Mouse (Mus musculus): ENCODE measurements around the gene Col8a2. TPM values are rescaled to one million over a fixed set of nuclear protein-coding genes. Genes with fewer than 3 reads are reported as not detected.

Gene Col8a2
- total and polyA plus RNA-seq, 2 experiments from 2014 or later: 5.9 to 17.7 TPM

DNA sequence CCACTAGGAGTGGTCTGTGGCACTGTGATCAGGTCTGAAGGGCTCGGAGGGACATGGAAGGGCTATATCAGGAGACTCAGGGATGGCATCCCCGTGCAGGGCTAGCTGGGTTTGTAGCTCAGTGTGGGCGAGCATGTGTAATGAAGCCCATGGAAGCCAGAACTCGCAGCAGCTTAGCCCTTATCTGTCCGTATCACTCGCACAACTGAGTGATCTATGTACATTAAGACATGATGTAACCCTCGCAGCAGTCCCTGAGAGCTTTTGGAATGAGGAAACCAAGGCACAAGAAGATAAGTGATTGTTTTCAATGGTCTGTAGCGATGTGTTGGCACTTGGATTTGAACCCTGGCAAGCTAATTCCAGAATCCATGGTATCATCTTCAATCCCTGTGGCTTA lies 3.0 kb upstream of the Col8a2 start:
- no peak for ATAC-seq
- Histone ChIP-seq H3K9me3 (ENCODE audit: low read length) (no peaks in the 10 kb centered on the region), H3K36me3 (ENCODE audit: insufficient read depth, low read length) (no peaks in the 10 kb centered on the region), H3K9ac (replicated peaks; ENCODE audit: low read length) (no peak overlapping the region), H3K4me1 (ENCODE audit: insufficient read depth, low read length) (no peaks in the 10 kb centered on the region), H3K27me3 (ENCODE audit: insufficient read depth, low read length) (peaks cover 13% of the 10 kb centered on the region), H3K4me2 (ENCODE audit: low read depth, low read length) (no peak overlapping the region), H3K27ac (no peak overlapping the region), H3K4me3 (ENCODE audit: low read length) (no peak overlapping the region)
- DNase-seq (ENCODE audit: low spot score): no peak
- no peak for TF ChIP-seq CTCF (IDR thresholded peaks at IDR 0.05; ENCODE audit: low read depth)
- 92% methylated on average over 8 of the region's 8 CpGs for WGBS

DNA sequence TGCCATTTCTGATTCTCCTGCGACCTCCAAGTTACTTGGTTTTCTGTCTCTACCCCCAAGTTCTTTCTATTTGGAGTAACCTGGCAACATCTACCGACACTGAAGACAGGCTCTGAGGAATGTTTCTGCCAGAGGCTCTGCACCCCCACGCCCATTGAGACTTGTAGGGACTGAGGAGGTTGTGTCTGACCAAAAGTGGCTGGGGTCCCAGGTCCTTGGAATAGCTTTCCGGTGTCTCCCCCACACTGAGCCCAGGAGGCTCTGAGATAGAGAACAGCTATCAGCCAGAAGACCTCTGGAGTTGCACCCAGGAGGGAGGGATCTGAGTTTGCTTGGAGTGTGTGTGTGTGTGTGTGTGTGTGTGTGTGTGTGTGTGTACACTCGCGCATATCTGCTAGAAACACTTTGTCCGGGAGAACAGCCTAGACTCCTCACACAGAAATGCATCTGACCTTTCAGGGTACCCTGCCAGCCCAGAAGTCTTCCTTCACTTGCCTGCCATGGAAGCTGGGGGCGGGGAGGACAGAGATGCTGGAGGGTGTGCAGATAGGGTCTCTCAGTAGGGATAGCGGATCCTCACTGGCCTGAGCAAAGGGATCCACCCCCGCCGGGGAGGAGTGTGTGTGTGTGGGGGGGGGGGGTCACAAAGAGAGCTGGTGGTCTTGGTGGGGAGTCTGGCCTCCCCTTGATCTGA lies 856 bp downstream of the Col8a2 start:
- H3K9ac ChIP-seq (replicated peaks; ENCODE audit: low read length): no peak overlapping the region
- no peak for TF ChIP-seq CTCF (IDR thresholded peaks at IDR 0.05; ENCODE audit: low read depth)
- H3K4me2 ChIP-seq (ENCODE audit: low read depth, low read length): no peak overlapping the region
- no peaks in the 10 kb centered on the region for H3K9me3 ChIP-seq (ENCODE audit: low read length)
- H3K36me3 ChIP-seq (ENCODE audit: insufficient read depth, low read length): no peaks in the 10 kb centered on the region
- ATAC-seq (no peak), DNase-seq (ENCODE audit: low spot score) (no peak)
- 23% methylated on average over 11 of the region's 11 CpGs for WGBS
- H3K27ac ChIP-seq: no peak overlapping the region
- no peaks in the 10 kb centered on the region for H3K4me1 ChIP-seq (ENCODE audit: insufficient read depth, low read length)
- peaks cover 13% of the 10 kb centered on the region for H3K27me3 ChIP-seq (ENCODE audit: insufficient read depth, low read length)
- H3K4me3 ChIP-seq (ENCODE audit: low read length): no peak overlapping the region

DNA sequence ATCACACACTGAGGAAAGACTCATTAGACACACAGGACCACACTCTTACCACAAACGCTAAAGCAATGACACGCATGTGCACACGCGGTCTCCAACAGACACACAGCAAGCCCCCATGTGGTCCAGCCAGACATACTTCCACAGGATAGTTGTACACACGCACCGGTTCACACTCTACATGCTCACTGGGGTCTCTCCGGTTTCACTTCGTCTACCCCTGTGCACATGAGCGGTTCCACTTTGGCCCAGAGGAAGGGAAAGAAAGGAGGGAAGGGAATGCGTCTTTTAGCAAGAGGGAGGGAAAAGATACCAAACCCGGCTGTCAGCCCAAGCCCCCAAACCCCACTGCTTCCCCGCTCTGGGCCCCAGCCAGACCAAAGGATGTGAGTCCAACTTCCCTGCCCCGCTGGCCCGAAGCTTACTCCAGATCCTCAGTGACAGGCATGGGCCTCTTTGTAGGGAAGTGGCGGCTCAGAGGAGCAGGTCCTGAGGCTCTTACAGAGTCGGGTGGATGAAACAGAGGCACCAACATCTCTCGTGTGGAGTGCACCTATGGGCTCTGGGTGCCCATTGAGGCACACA lies 1.6 kb downstream of the Col8a2 start:
- Histone ChIP-seq H3K4me2 (ENCODE audit: low read depth, low read length) (no peak overlapping the region), H3K4me3 (ENCODE audit: low read length) (no peak overlapping the region), H3K36me3 (ENCODE audit: insufficient read depth, low read length) (no peaks in the 10 kb centered on the region), H3K9ac (replicated peaks; ENCODE audit: low read length) (no peak overlapping the region), H3K9me3 (ENCODE audit: low read length) (no peaks in the 10 kb centered on the region), H3K27ac (no peak overlapping the region), H3K27me3 (ENCODE audit: insufficient read depth, low read length) (peaks cover 13% of the 10 kb centered on the region), H3K4me1 (ENCODE audit: insufficient read depth, low read length) (no peaks in the 10 kb centered on the region)
- TF ChIP-seq CTCF (IDR thresholded peaks at IDR 0.05; ENCODE audit: low read depth): no peak
- DNase-seq (ENCODE audit: low spot score) (no peak), ATAC-seq (no peak)
- WGBS: 30% methylated on average over 17 of the region's 17 CpGs

DNA sequence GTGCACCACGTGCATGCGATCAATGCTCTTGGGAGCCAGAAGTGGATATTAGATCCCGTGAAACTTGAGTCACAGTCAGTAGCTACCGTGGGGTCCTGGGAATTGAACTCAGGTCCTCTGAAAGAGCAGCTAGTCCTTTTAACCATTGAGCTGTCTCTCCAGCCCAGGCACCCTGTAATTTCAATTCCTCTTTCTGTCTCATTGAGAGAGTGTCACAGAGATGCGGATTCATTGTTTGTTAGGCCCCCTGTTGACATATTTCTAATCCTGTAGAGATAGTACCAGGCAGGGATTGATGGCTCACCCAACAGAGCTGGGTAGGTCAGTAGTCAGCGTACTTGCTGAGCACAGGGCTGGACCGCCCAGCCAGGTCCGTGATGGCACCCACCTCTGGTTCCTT lies 3.7 kb downstream of the Col8a2 start:
- WGBS: 75% methylated on average over 8 of the region's 8 CpGs
- DNase-seq (ENCODE audit: low spot score) (no peak), ATAC-seq (no peak)
- H3K9me3 ChIP-seq (ENCODE audit: low read length): no peaks in the 10 kb centered on the region
- no peak overlapping the region for H3K9ac ChIP-seq (replicated peaks; ENCODE audit: low read length)
- TF ChIP-seq CTCF (IDR thresholded peaks at IDR 0.05; ENCODE audit: low read depth): no peak
- no peaks in the 10 kb centered on the region for H3K36me3 ChIP-seq (ENCODE audit: insufficient read depth, low read length)
- H3K4me2 ChIP-seq (ENCODE audit: low read depth, low read length): no peak overlapping the region
- no peaks in the 10 kb centered on the region for H3K4me1 ChIP-seq (ENCODE audit: insufficient read depth, low read length)
- H3K27ac ChIP-seq: no peak overlapping the region
- H3K4me3 ChIP-seq (ENCODE audit: low read length): no peak overlapping the region
- peaks cover 13% of the 10 kb centered on the region for H3K27me3 ChIP-seq (ENCODE audit: insufficient read depth, low read length)

DNA sequence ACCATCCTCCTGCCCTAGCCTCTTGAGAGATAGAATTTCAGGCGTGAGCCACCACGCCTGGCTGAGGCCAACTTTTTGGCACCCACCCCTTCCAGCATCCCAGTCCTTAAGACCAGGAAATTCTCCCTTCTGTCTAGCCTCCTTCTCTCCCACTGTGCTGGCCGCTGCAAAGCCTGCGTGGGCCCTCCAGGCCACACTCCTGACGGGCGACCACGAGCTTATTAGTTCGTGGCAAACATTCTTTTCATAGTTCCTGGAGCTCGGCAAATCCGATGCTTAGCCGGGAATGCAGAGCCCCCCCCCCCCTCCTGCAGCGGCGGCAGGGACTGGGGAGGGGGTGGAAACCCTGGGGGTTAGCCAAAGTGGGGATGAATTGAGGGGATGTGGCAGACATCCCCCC lies 4.6 kb downstream of the Col8a2 start:
- H3K9me3 ChIP-seq (ENCODE audit: low read length): no peaks in the 10 kb centered on the region
- DNase-seq (ENCODE audit: low spot score) (no peak), ATAC-seq (no peak)
- H3K36me3 ChIP-seq (ENCODE audit: insufficient read depth, low read length): no peaks in the 10 kb centered on the region
- peaks cover under 1% of the 10 kb centered on the region; the same call in 1 of the 2 replicates for H3K4me1 ChIP-seq (ENCODE audit: insufficient read depth, low read length)
- WGBS: 34% methylated on average over 13 of the region's 13 CpGs
- H3K9ac ChIP-seq (replicated peaks; ENCODE audit: low read length): no peak overlapping the region
- H3K27me3 ChIP-seq (ENCODE audit: insufficient read depth, low read length): peaks cover 7% of the 10 kb centered on the region
- no peak overlapping the region for H3K27ac ChIP-seq
- no peak overlapping the region for H3K4me3 ChIP-seq (ENCODE audit: low read length)
- H3K4me2 ChIP-seq (ENCODE audit: low read depth, low read length): no peak overlapping the region
- no peak for TF ChIP-seq CTCF (IDR thresholded peaks at IDR 0.05; ENCODE audit: low read depth)

DNA sequence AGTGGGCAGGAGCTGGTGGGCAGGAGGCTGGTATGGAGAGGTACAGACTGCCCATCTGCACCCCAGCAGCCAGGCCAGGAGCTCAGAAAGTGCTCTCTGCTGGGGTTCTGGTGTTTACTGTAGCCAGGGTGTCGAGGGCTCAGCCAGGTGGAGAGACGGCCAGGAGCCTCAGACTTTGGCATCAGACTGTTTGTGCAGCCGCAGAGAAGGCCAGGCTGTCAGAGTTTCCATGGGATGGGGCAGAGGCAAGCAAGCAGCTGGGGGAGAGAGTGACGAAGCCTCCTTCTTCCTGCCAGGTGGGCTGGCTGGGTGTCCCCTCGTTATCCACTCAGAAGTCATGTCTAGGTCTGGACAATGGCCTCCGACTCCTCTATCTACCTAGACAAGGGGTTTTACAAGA lies 8.6 kb downstream of the Col8a2 start:
- Histone ChIP-seq H3K9me3 (ENCODE audit: low read length) (no peaks in the 10 kb centered on the region), H3K9ac (replicated peaks; ENCODE audit: low read length) (no peak overlapping the region), H3K4me2 (ENCODE audit: low read depth, low read length) (no peak overlapping the region), H3K36me3 (ENCODE audit: insufficient read depth, low read length) (no peaks in the 10 kb centered on the region), H3K27me3 (ENCODE audit: insufficient read depth, low read length) (peaks cover 6% of the 10 kb centered on the region; the same call in 1 of the 2 replicates), H3K4me1 (ENCODE audit: insufficient read depth, low read length) (peaks cover 9% of the 10 kb centered on the region; the same call in 1 of the 2 replicates), H3K27ac (no peak overlapping the region), H3K4me3 (ENCODE audit: low read length) (no peak overlapping the region)
- no peak for TF ChIP-seq CTCF (IDR thresholded peaks at IDR 0.05; ENCODE audit: low read depth)
- ATAC-seq (no peak), DNase-seq (ENCODE audit: low spot score) (no peak)
- 67% methylated on average over 6 of the region's 6 CpGs for WGBS

DNA sequence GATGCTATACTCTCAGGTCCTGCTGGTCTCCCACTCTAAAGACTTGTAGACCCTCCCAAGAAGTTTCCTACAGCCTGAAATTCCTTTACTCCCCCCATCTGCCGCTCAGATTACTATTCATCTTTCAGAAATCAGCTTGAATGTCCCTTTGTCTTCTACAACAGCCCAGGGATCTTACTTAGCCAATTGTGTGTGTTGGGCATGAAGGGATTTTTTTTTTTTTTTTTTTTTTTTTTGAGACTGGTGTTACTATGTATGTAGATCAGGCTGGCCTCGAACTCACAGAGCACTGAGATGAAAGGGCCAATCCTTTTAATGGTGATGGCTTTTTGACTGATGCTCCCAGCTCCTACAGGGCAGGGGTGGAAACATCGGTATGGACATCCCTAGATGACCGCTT lies 9.3 kb downstream of the Col8a2 start:
- DNase-seq (ENCODE audit: low spot score) (no peak), ATAC-seq (no peak)
- Histone ChIP-seq H3K27me3 (ENCODE audit: insufficient read depth, low read length) (peaks cover 13% of the 10 kb centered on the region; the same call in 1 of the 2 replicates), H3K4me1 (ENCODE audit: insufficient read depth, low read length) (peaks cover 11% of the 10 kb centered on the region), H3K36me3 (ENCODE audit: insufficient read depth, low read length) (no peaks in the 10 kb centered on the region), H3K27ac (no peak overlapping the region), H3K9me3 (ENCODE audit: low read length) (no peaks in the 10 kb centered on the region), H3K4me3 (ENCODE audit: low read length) (no peak overlapping the region), H3K9ac (replicated peaks; ENCODE audit: low read length) (no peak overlapping the region), H3K4me2 (ENCODE audit: low read depth, low read length) (no peak overlapping the region)
- WGBS: 48% methylated on average over 4 of the region's 4 CpGs
- TF ChIP-seq CTCF (IDR thresholded peaks at IDR 0.05; ENCODE audit: low read depth): no peak

Data from hindbrain, postnatal 0 days (tissue).